Mouse (Mus musculus): ENCODE measurements around the gene Lrrfip1.

DNA sequence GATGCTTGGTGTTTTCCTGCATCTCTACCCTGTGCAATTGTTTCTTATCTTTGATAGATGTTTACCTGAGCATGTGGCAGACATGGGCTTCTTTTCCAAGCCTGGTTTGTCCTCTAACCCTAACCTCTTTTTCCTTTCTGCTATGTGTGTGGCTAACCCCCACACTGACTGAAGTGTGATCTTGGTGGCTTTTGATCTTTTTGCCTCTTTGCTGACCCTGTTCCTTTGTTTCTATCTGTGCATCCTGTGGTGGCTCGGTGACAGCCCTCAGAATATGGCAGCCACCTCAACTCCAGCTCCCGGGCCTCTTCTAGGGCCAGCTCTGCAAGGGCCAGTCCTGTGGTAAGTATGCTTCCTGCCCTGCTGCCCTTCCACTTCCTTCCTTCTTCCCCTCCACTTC is 94.8 kb downstream of the Lrrfip1 start:
- TF ChIP-seq CTCF (IDR thresholded peaks at IDR 0.05; ENCODE audit: control insufficient read depth, insufficient read depth, insufficient read length) (no peak), MYOD1 (IDR thresholded peaks at IDR 0.05; ENCODE audit: control insufficient read depth, insufficient read length, low read depth) (no peak), MAX (IDR thresholded peaks at IDR 0.05) (no peak), USF1 (IDR thresholded peaks at IDR 0.05; ENCODE audit: low read depth) (no peak), FOSL1 (IDR thresholded peaks at IDR 0.05; ENCODE audit: insufficient read depth, low read length, poor library complexity, severe bottlenecking) (no peak), CEBPB (IDR thresholded peaks at IDR 0.05; ENCODE audit: low read depth) (no peak), MYOG (IDR thresholded peaks at IDR 0.05; ENCODE audit: control insufficient read depth, extremely low read depth, insufficient read length) (no peak)

All from C2C12 (cell line).